Mouse (Mus musculus) megakaryocyte, embryonic 14.5 days (primary cell): ENCODE measurements around the gene Dnah17. TPM values are rescaled to one million over a fixed set of nuclear protein-coding genes. Genes with fewer than 3 reads are reported as not detected.

Source experiments
- H3K27me3 ChIP-seq: replicated peaks from 2 replicates; pipeline ENCODE3; 2012; ENCODE audit warnings: inconsistent platforms
- H3K36me3 ChIP-seq: replicated peaks from 2 replicates; pipeline ENCODE3; 2012; ENCODE audit warnings: low read length, inconsistent platforms, mixed read lengths
- H3K4me1 ChIP-seq: 2 replicates; pipeline ENCODE4 v1.6.1; 2012; ENCODE audit warnings: inconsistent platforms
- H3K4me3 ChIP-seq: replicated peaks from 2 replicates; pipeline ENCODE3; 2012; ENCODE audit warnings: moderate library complexity, mild to moderate bottlenecking, inconsistent platforms
- H3K9me3 ChIP-seq: 2 replicates; pipeline ENCODE4 v1.6.1; 2012; ENCODE audit warnings: inconsistent platforms
- FLI1 ChIP-seq: IDR thresholded peaks from 2 replicates; pipeline ENCODE4 v1.6.1; 2012; ENCODE audit warnings: low read length, inconsistent platforms, mixed read lengths
- GATA1 ChIP-seq: IDR thresholded peaks from 3 replicates; pipeline ENCODE4 v1.6.1; 2012; ENCODE audit warnings: mixed read lengths, low read length, inconsistent platforms, borderline replicate concordance
- polyA plus RNA-seq: library from polyadenylated mRNA; stranded (reverse); fragments of >175 nt; gene quantifications from 2 replicates; pipeline ENCODE4 v1.2.3, GENCODE M21; 2012; ENCODE audit warnings: low replicate concordance; ENCODE audit not compliant: insufficient read depth

Gene Dnah17
- polyA plus RNA-seq, 1 experiment, result 0.06 TPM

GRCm38 (mm10) chr11:118003176-118003575 lies 127.3 kb downstream of the Dnah17 start:
- Histone ChIP-seq H3K4me3 (peak overlapping the region; percentile 10), H3K9me3 (no peaks in the 10 kb centered on the region), H3K4me1 (peaks cover 95% of the 10 kb centered on the region), H3K36me3 (peaks cover 99% of the 10 kb centered on the region), H3K27me3 (no peaks in the 10 kb centered on the region)
- no peak for TF ChIP-seq GATA1
- TF ChIP-seq FLI1, result no peak

- Histone ChIP-seq H3K27me3 (no peaks in the 10 kb centered on the region), H3K4me1 (peaks cover 95% of the 10 kb centered on the region), H3K9me3 (no peaks in the 10 kb centered on the region), H3K4me3 (peak overlapping the region; percentile 86), H3K36me3 (peaks cover 96% of the 10 kb centered on the region)
- TF ChIP-seq FLI1 (no peak), GATA1 (no peak)
Measured at GRCm38 (mm10) chr11:118000565-118001215, 129.7 kb downstream of the Dnah17 start.

GRCm38 (mm10) chr11:118000083-118000482 lies 130.4 kb downstream of the Dnah17 start:
- Histone ChIP-seq H3K27me3 (no peaks in the 10 kb centered on the region), H3K4me1 (peaks cover 95% of the 10 kb centered on the region), H3K9me3 (no peaks in the 10 kb centered on the region), H3K4me3 (peak overlapping the region; percentile 81), H3K36me3 (peaks cover 92% of the 10 kb centered on the region)
- no peak for TF ChIP-seq FLI1
- no peak for TF ChIP-seq GATA1

DNA sequence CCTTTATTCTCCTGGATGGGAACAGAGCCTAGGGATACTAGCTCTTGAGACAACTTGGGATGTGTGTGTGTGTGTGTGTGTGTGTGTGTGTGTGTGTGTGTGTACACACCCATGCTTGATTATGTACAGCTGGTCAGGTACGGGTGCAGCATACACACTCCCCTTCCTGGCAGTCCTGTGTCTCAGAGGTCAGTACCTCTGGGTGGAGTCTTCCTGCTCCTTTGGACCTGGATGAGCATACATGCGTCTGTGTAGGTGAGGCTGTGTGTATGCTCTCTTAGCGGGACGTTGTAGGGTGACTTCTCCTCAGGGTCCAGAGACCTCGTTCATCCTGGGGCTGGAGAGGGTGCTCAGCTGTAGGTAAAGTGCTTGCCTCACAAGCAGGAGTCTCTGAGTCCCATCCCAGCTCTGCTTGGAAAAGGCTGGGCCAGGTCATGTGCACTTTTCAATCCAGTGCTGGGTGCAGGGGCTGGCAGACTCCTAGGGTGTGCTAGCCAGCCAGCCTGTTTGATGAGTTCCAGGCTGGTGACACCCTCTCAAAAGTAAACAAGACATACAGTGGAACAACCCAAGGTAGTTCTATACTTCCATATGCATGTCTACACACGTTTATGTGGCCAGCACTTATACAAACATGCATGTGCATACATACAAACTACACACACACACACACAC lies 131.0 kb downstream of the Dnah17 start:
- no peak for TF ChIP-seq GATA1
- no peak for TF ChIP-seq FLI1
- Histone ChIP-seq H3K4me3 (peak overlapping the region; percentile 77), H3K27me3 (no peaks in the 10 kb centered on the region), H3K9me3 (no peaks in the 10 kb centered on the region), H3K4me1 (peaks cover 97% of the 10 kb centered on the region), H3K36me3 (peaks cover 92% of the 10 kb centered on the region)

DNA sequence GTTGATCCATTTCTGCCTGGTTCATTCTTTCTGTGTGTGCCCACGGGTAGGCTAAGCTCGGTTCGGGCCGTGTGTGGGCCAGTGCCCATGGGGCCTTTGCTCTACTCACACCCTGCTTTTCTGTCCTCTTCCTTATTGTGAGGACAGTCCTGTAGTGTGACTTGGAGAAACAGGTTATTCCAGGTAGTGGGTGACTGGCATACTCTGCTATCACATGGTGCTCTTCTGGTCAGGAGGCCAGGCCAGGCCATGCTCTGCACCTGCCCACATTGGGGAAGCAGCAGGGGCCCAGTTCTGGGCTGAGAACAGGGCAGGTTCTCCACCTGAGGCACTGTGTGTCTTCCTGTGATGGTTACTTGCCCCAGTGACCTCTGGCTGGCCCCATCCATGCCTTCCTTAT lies 132.1 kb downstream of the Dnah17 start:
- peak overlapping the region; percentile 5 for H3K4me3 ChIP-seq
- H3K27me3 ChIP-seq, result no peaks in the 10 kb centered on the region
- no peaks in the 10 kb centered on the region for H3K9me3 ChIP-seq
- H3K4me1 ChIP-seq, result peaks cover 97% of the 10 kb centered on the region
- peaks cover 83% of the 10 kb centered on the region for H3K36me3 ChIP-seq
- TF ChIP-seq GATA1 (no peak), FLI1 (no peak)

GRCm38 (mm10) chr11:117997085-117997484 lies 133.3 kb downstream of the Dnah17 start:
- peaks cover 82% of the 10 kb centered on the region for H3K36me3 ChIP-seq

GRCm38 (mm10) chr11:117996066-117996465 lies 134.4 kb downstream of the Dnah17 start:
- TF ChIP-seq GATA1 (no peak), FLI1 (no peak)
- H3K27me3 ChIP-seq, result no peaks in the 10 kb centered on the region
- peaks cover 99% of the 10 kb centered on the region for H3K4me1 ChIP-seq
- H3K4me3 ChIP-seq, result peak overlapping the region; percentile 69
- no peaks in the 10 kb centered on the region for H3K9me3 ChIP-seq
- H3K36me3 ChIP-seq, result peaks cover 71% of the 10 kb centered on the region

More at GRCm38 (mm10) chr11:117997085-117997484, 133.3 kb downstream of the Dnah17 start:
- Histone ChIP-seq H3K27me3 (no peaks in the 10 kb centered on the region), H3K4me3 (no peak overlapping the region), H3K9me3 (no peaks in the 10 kb centered on the region), H3K4me1 (peaks cover 99% of the 10 kb centered on the region)
- TF ChIP-seq GATA1, result no peak
- no peak for TF ChIP-seq FLI1

- peak overlapping the region; percentile 81 for H3K4me3 ChIP-seq
- no peaks in the 10 kb centered on the region for H3K27me3 ChIP-seq
- peaks cover 99% of the 10 kb centered on the region for H3K4me1 ChIP-seq
- H3K9me3 ChIP-seq, result no peaks in the 10 kb centered on the region
- peaks cover 67% of the 10 kb centered on the region for H3K36me3 ChIP-seq
- TF ChIP-seq FLI1 (no peak), GATA1 (no peak)
Measured at GRCm38 (mm10) chr11:117995661-117996060, 134.8 kb downstream of the Dnah17 start.

- Histone ChIP-seq H3K9me3 (no peaks in the 10 kb centered on the region), H3K36me3 (peaks cover 63% of the 10 kb centered on the region), H3K4me1 (peaks cover 99% of the 10 kb centered on the region), H3K4me3 (peak overlapping the region; percentile 81), H3K27me3 (no peaks in the 10 kb centered on the region)
- TF ChIP-seq GATA1, result no peak
- no peak for TF ChIP-seq FLI1
Measured at GRCm38 (mm10) chr11:117995255-117995654, 135.2 kb downstream of the Dnah17 start.
